Mouse (Mus musculus) c-Kit-negative CD71-positive TER-119-positive erythroid progenitor cells, embryonic 14.5 days (primary cell): Measurements from ENCODE around the gene Vars.
A peak's percentile ranks its signal among the peaks of the same experiment; 100 is the strongest.
"Not testable (repeated sequence)": the region's sequence is repeated elsewhere in the genome, so short reads cannot be mapped to it uniquely, and the experiment has no call there.

ENCODE experiments used
- DNase-seq: peaks from one replicate; pipeline ENCODE4 v3.0.0-alpha.2; 2013; ENCODE audit warnings: low read depth, low spot score

The Vars gene

GRCm38 (mm10) chr17:34972069-34972749 lies 28.6 kb upstream of the Vars start, which contains the start of the genes Hspa1a and Hspa1l:
Hspa1a (minus strand) TSS chr17:34972156.
Hspa1l (plus strand) TSS chr17:34972703.
- DNase-seq: not testable (repeated sequence)

DNA sequence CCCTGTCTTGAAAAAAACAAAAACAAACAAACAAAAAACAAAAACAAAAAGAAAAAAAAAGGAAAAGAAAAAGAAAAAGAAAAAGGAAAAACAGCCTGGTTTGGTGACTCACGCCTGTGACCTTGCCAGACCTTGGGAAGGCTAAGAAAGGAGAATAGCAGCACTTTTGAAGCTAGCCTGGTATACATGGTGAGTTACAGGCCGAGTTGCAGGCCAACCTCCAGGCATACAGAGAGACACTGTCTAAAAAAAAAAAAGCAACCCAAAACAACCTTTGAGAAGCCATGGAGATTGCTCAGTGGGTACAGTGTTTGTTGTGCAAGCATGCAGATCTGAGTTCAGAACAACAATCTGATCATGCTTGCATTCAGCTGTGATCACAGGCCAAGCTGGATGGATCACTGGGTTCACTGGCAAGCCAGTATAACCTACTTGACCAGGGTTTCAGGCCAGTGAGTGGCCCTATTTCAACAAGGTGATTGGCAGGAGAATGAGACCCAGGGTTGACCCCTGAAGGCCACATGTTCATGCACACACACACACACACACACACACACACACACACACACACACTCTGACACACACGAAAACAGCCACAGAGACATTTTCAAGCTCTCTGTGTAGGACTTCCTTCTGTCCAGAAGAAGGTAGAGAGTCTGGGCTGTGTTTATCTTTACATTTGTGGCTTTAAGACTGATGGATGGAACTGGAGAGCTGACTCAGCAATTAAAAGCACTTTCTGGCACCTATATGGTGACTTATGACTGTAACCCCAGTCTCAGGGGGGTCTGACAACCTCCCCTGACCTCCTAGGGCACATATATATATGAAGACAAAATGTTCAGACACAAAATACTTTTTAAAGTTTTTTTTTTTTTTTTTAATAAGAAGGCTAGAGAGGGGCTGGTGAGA lies 24.9 kb upstream of the Vars start:
- DNase-seq: no peak

DNA sequence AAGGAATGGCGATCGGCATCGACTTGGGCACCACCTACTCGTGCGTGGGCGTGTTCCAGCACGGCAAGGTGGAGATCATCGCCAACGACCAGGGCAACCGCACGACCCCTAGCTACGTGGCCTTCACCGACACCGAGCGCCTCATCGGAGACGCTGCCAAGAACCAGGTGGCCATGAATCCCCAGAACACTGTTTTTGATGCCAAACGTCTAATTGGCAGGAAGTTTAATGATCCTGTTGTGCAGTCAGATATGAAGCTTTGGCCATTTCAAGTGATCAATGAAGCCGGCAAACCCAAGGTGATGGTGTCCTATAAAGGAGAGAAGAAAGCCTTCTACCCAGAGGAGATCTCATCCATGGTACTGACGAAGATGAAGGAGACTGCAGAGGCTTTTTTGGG lies 23.8 kb upstream of the Vars start:
- DNase-seq: no peak

GRCm38 (mm10) chr17:34978239-34978638 lies 22.5 kb upstream of the Vars start:
- DNase-seq: no peak

DNA sequence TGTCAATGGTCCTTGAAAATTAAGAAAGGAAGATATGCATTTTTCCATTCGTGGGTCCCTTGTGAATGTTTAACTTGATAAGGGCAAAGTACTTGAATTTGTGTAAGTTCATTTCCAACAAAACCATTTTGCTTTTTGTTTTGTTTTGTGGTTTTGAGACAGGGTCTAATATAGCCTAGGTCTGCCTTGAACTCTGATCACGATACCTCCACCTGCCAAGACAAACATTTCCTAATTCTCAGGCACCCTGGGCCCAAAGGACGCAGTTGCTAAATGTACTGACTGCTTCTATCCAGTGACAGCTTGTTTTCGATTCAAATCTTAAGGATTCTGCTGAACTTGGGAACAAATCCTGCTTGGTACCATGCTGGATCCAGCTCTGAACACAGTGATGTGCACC lies 21.2 kb upstream of the Vars start:
- no peak for DNase-seq

DNA sequence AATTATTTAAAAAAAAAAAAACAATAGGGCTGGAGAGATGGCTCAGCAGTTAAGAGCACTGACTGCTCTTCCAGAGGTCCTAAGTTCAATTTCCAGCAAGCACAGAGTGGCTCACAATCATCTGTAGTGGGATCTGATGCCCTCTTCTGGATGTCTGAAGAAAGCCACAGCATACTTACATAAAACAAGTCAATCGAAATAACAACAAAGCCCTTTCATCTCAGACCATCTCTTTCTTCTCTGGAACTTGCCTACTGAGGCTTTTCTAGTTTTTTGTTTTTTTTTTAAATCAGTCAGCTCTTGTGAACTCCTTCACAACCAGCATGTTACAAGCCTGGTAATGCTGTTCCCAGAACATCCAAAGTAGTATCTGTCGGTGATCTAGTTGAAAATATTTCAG lies 20.1 kb upstream of the Vars start:
- DNase-seq: no peak

- DNase-seq: peak; percentile 78
These were observed 19.1 kb upstream of the Vars start, which contains the start of gene Lsm2 for GRCm38 (mm10) chr17:34981690-34982180. Lsm2 (plus strand) TSS chr17:34981862.

- DNase-seq: no peak
These were observed 18.5 kb upstream of the Vars start for GRCm38 (mm10) chr17:34982328-34982727.

GRCm38 (mm10) chr17:34984218-34984617 lies 16.6 kb upstream of the Vars start:
- DNase-seq: no peak

DNA sequence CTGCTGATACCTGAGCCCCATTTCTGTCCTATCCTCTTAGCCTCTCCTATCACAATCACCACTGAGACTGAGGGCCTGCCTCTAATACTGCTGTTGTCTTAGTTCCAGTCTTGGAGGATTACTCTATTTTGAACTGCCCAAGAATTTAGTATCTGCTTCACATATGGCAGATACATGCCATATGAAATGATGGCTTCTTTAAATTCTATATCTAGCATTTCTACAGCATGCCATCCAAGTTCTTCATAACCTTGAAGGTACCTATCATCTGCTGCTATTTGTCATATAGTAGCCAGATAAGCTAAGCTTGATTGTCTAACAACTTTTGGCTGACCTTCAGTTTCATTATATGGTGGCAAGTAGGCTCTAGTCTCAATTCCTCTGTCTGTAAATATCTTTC lies 6.0 kb upstream of the Vars start:
- DNase-seq: no peak

DNA sequence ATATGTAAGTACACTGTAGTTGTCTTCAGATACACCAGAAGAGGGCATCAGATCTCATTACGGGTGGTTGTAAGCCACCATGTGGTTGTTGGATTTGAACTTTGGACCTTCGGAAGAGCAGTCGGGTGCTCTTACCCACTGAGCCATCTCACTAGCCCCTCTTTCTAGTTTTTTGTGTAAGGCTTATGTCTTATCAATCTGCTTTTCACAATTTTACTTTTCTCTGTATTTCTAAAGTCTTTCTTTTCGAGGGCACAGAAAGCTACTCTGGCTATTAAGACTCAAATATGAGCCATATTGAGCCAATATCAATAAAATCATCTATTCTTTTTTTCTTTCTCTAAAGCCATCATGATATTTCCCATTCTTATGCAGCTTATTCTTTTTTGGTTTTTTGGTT lies 5.6 kb upstream of the Vars start:
- not testable (repeated sequence) for DNase-seq

GRCm38 (mm10) chr17:34995927-34996326 lies 4.9 kb upstream of the Vars start:
- DNase-seq: not testable (repeated sequence)

DNA sequence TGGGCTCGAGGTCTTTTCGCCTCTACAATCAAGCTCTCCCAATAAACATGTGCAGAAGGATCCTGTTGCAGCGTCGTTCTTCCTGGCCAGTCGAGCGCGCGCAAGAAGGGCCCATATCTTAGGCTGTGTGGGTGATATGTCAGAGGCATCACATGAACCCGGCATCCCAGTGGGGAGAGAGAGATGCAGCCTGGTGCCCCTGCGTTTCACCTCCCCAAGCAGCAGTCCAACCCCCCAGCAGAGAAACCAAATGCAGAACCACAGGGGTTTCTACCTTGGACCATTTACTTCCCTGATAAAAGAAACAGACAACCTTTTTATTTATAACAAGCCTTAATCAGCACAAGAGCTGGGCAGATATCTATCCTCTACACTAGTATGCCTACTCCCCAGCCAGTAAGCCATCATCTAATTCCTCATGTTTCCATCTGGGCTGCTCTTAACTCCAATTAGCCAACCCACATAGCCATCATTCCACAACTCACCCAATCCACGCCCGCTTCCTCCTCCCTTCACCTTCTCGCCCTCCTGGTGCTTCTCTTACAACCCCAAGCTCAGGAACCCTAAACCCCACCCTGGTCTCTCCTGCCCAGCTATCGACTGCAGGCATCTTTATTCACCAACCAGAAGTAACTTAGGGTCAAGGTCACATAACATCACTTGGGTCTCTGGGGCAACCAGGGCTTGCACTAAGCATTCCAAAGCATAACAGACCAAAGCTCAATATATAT lies 4.2 kb upstream of the Vars start:
- no peak for DNase-seq

DNA sequence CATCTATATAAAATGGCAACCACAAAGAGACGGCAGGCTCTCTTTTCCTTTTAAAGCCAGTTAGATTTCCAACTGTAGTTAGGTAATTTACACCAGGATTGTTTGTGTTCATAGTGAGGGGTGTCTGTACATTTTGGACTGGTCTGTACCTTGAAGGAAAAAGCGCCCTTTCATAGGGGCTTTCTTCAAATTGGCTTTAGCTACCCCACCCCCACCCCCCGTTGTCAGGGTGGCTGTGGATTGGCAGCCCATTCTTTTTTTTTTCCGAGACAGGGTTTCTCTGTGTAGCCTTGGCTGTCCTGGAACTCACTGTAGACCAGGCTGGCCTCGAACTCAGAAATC lies 3.7 kb upstream of the Vars start:
- DNase-seq: no peak

GRCm38 (mm10) chr17:34998526-34999430 lies 2.0 kb upstream of the Vars start:
- DNase-seq: no peak

DNA sequence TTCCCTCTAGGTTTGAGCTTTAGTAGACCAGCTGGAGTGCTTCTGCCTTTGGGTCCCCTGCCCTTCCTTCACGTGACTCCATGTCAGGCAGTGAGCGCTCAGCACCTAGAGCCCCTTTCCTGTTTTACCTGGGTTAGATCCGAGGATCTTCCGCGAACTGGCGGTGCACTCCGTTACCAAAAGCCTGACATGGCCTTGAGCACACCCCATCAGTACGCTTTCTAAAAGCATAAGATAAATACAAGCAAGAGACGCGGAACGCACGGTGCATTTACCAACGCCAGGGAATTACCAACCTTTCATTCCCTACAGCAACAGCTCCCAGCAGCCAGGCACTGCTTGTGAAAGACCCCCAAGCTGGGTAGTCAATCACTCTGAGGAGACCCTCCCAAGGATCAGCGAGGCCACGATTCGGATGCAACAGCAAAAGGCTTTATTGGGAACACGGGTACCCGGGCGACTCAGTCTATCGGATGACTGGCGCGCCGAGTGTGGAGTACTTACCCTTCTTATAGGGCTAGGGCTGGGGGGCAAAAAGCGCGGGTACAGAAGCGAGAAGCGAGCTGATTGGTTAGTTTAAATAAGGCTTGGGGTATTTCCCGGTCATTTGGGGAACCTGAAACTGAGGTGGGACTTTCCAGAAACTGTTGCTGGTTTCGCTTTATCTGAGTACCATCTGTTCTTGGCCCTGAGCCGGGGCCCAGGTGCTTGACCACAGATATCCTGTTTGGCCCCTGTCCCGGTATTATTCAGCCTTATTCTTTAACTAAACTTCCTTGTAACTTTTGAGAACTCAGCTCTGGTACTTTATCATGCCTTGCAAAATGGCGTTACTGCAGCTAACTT lies 693 bp upstream of the Vars start:
- DNase-seq: not testable (repeated sequence)

DNA sequence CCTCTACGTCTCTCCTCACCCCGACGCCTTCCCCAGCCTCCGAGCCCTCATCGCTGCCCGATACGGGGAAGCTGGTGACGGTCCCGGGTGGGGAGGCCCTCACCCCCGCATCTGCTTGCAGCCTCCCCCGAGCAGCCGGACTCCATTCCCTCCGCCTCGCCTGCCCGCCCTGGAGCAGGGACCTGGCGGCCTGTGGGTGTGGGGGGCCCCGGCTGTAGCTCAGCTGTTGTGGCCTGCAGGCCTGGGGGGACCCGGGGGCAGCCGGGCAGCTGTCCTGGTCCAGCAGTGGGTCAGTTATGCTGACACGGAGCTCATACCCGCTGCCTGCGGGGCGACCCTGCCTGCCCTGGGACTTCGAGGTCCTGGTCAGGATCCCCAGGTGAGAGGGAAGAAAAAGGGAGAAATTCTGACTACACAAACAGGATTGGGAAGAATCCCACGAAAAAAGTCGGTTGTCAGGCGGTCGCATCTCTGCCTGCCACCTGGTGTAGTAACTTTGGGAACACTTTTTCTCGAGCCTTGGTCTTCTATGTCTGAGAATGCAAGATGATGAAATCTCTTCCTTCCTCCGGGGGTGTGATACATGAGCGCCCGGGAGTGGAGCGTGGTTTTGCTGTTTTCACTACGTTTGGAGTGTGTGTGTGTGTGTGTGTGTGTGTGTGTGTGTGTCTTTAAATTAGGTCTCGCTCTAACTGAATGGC lies 815 bp downstream of the Vars start:
- no peak for DNase-seq

GRCm38 (mm10) chr17:35002153-35002865 lies 1.5 kb downstream of the Vars start:
- DNase-seq: no peak
